Mouse (Mus musculus) cerebral cortex, adult 2 months (tissue): ENCODE results near the gene Orm3.

Experiments used
- WGBS: fragments of 180-500 bp; shearing (Covaris S2); methylation state at CpG from one replicate; pipeline ENCODE4 v1.1.7; 2018; 5-methylcytosine and 5-hydroxymethylcytosine counted together

Orm3 gene

GRCm38 (mm10) chr4:63403040-63403959 lies 47.3 kb downstream of the Orm3 start, which contains the start of gene Akna:
Akna (minus strand) TSS chr4:63403354.
- WGBS, result 35% methylated on average over 17 of the region's 17 CpGs

- WGBS, result 83% methylated on average over 7 of the region's 7 CpGs
These were observed 48.2 kb downstream of the Orm3 start for GRCm38 (mm10) chr4:63404205-63404604.

GRCm38 (mm10) chr4:63405051-63405450 lies 49.1 kb downstream of the Orm3 start:
- 44% methylated on average over 7 of the region's 7 CpGs for WGBS

GRCm38 (mm10) chr4:63405683-63406082 lies 49.7 kb downstream of the Orm3 start:
- 77% methylated on average over 4 of the region's 4 CpGs for WGBS

- 27% methylated on average over 7 of the region's 7 CpGs for WGBS
These were observed 52.3 kb downstream of the Orm3 start for GRCm38 (mm10) chr4:63408247-63408646.

- WGBS, result 7% methylated on average over 8 of the region's 8 CpGs
These were observed 52.7 kb downstream of the Orm3 start for GRCm38 (mm10) chr4:63408649-63409048.
